Mouse (Mus musculus) limb, embryonic 13.5 days (tissue): Measurements from ENCODE around the gene Acad9. TPM values are rescaled to one million over a fixed set of nuclear protein-coding genes. Genes with fewer than 3 reads are reported as not detected.
"Not testable (repeated sequence)": the region's sequence is repeated elsewhere in the genome, so short reads cannot be mapped to it uniquely, and the experiment has no call there.

ENCODE experiments used
- ATAC-seq: fragments of 200-750 bp; cut with Nextera tagmentation; 2 replicates; pipeline ENCODE4 v1.8.0; 2017; ENCODE audit warnings: low read depth, moderate number of reproducible peaks, moderate TSS enrichment; ENCODE audit not compliant: low FRiP score
- H3K27ac ChIP-seq: fragments of 300-500 bp; sonication (generic); 2 replicates; pipeline ENCODE4 v1.5.1; 2015; ENCODE audit warnings: inconsistent platforms, mild to moderate bottlenecking, moderate library complexity
- H3K27me3 ChIP-seq: fragments of 300-500 bp; sonication (generic); 2 replicates; pipeline ENCODE4 v1.6.1; 2015; ENCODE audit warnings: mild to moderate bottlenecking, inconsistent platforms
- H3K36me3 ChIP-seq: fragments of 300-500 bp; sonication (generic); 2 replicates; pipeline ENCODE4 v1.6.1; 2015; ENCODE audit warnings: inconsistent platforms, mild to moderate bottlenecking, moderate library complexity
- H3K4me1 ChIP-seq: fragments of 300-500 bp; sonication (generic); 2 replicates; pipeline ENCODE4 v1.6.1; 2015; ENCODE audit warnings: inconsistent platforms
- H3K4me2 ChIP-seq: fragments of 300-500 bp; sonication (generic); replicated peaks from 2 replicates; pipeline ENCODE4 v1.6.1; 2015; ENCODE audit warnings: inconsistent platforms, mild to moderate bottlenecking, moderate library complexity
- H3K4me3 ChIP-seq: fragments of 300-500 bp; sonication (generic); 2 replicates; pipeline ENCODE4 v1.5.1; 2015; ENCODE audit warnings: moderate library complexity, mild to moderate bottlenecking, inconsistent platforms
- H3K9ac ChIP-seq: fragments of 300-500 bp; sonication (generic); 2 replicates; pipeline ENCODE4 v1.6.1; 2015; ENCODE audit warnings: mild to moderate bottlenecking, inconsistent platforms
- H3K9me3 ChIP-seq: fragments of 300-500 bp; sonication (generic); 2 replicates; pipeline ENCODE4 v1.6.1; 2016; ENCODE audit warnings: inconsistent platforms
- WGBS: fragments of 180-500 bp; shearing (Covaris S2); methylation state at CpG from one replicate; pipeline ENCODE4 v1.1.7; 2015; 5-methylcytosine and 5-hydroxymethylcytosine counted together
- polyA plus RNA-seq: library from polyadenylated mRNA; unstranded; fragments of >200 nt; fragmentation: Nextera tagmentation; extraction: Ambion mirVana; gene quantifications from 2 replicates; pipeline ENCODE4 v1.2.1, GENCODE M21; 2015

Gene Acad9
- polyA plus RNA-seq, 1 experiment from 2014 or later, result 95.3 TPM

DNA sequence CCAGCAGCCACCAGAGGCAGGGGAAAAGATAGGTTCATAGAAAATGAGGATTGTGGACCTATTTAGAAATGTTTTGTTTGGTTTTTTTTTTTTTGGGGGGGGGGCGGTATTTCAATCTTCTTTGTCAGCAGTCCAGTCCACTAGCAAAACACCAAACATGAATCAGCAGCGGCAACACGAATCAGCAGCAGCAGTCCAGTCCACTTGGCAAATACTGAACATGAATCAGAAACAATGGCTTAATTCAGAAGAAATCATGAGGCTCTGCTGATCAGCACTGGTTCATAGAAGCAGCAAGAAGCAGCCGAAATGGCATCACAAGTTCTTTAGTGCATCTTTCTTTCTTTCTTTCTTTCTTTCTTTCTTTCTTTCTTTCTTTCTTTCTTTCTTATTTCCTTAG, 50.3 kb downstream of the Acad9 start:
- no peak overlapping the region for H3K9ac ChIP-seq
- peaks cover 17% of the 10 kb centered on the region for H3K4me1 ChIP-seq
- no peak overlapping the region for H3K27ac ChIP-seq
- no peaks in the 10 kb centered on the region for H3K9me3 ChIP-seq
- no peaks in the 10 kb centered on the region for H3K27me3 ChIP-seq
- H3K4me2 ChIP-seq, result no peak overlapping the region
- no peaks in the 10 kb centered on the region for H3K36me3 ChIP-seq
- 81% methylated on average over 4 of the region's 4 CpGs for WGBS
- H3K4me3 ChIP-seq, result no peak overlapping the region
- no peak for ATAC-seq

DNA sequence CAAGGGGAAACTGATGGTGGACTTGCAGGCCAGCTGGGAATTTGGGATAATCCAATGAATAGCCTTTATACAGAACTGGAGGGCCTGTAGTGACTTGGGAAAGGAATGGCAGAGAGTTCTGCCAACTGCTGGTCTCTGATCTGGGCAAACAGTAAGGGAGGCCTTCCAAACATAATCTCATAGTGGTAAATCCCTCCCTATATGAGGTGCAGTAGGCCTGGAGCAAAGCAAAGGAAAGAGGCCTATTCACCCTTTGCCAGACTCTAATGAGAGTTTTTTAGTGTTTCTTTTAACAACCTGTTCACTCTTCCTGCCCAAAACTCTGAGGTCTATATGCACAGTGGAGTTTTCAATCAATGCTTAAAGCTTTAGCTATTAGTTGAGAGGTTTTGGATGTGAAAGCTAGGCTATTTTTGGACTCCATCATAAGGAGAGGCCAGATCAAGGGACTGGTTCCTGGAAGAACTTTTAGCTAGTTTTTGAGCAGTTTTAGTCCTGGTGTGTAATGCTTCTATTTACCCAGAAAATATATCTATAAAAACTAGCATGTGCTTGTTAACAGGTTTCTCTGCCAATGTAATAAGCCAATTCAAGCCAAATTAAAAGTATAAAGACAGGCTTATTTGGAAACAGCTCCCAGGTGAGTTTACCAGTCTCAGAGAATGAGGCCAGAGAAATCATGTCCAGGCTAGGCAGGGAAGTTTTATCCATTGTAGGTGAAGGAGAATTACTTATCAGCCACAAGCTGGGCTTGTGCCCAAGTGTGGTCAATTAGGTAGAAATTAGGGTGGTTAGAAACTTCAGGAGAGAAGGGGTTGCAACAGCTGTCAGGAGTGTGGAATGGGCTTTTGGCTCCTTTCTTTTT, 54.1 kb downstream of the Acad9 start:
- Histone ChIP-seq H3K4me2 (no peak overlapping the region), H3K36me3 (no peaks in the 10 kb centered on the region), H3K27ac (peak overlapping the region; percentile 79), H3K27me3 (no peaks in the 10 kb centered on the region), H3K4me3 (no peak overlapping the region), H3K4me1 (peaks cover 20% of the 10 kb centered on the region), H3K9me3 (peaks cover 12% of the 10 kb centered on the region), H3K9ac (no peak overlapping the region)
- peak; percentile 82 for ATAC-seq

DNA sequence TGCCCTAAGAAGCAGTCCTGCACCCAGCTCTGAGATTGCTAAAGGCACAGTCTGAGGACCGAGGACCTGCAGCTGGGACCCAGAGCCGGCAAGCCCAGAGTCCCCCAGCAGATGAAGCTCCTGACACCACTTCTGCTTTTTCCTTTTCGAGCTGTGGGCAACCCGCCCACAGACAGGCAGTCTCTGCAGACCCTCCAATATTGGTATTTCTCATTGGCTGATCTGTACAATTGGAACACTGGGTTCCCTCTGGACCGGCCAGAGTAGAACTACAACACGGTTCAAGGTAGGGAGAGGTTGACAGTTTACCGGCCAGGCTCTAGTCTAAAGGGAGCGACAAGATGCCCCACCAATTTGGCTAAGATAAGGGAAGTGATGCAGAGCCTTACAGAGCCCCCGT, 60.4 kb downstream of the Acad9 start:
- H3K4me3 ChIP-seq, H3K27me3 ChIP-seq, H3K36me3 ChIP-seq, H3K4me2 ChIP-seq, H3K9ac ChIP-seq, H3K27ac ChIP-seq, ATAC-seq, H3K4me1 ChIP-seq: not testable (repeated sequence)
- whole genome bisulfite sequencing, result 93% methylated on average over 9 of the region's 9 CpGs
- H3K9me3 ChIP-seq, result peaks cover 12% of the 10 kb centered on the region

DNA sequence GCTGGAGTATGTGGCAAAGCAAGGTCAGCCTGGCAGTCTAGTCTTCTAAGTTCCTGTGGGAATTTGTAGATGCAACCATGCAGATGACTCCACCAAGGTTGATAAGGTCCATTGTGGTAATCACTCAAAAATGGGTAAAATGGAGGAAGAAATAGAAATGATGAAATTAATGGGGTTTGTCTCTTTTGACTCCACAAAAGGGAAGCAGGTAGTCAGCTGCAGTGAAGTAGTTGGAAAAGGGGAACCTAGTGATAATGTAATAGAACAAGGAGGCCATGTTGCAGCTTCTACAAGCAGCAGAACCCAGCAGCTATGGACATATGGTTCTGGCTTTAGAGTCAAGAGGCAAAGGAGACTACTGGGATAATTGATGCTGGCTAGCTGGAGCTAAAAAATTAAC, 70.4 kb downstream of the Acad9 start:
- no peak for ATAC-seq
- no peaks in the 10 kb centered on the region for H3K36me3 ChIP-seq
- no peaks in the 10 kb centered on the region for H3K9me3 ChIP-seq
- no peak overlapping the region for H3K27ac ChIP-seq
- H3K4me3 ChIP-seq, result no peak overlapping the region
- H3K4me2 ChIP-seq, result no peak overlapping the region
- no peaks in the 10 kb centered on the region for H3K4me1 ChIP-seq
- H3K9ac ChIP-seq, result no peak overlapping the region
- H3K27me3 ChIP-seq, result no peaks in the 10 kb centered on the region

DNA sequence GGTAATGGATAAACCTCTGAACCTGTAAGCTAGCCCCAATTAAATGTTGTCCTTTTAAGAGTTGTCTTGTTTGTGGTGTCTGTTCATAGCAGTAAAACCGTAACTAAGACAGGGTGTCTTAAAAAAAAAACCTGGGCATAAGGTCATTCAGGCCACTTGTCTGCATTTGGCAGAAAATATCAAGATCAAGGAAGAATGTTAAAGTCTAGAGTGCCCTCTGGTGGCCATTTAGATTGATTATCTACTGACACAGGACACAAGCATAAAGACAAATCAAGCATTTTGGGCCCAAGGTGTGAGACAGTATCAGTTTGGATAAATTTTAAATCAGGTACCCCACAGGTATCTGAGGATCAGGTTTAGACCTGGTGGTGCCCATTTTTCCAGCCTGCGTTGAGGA, 71.8 kb downstream of the Acad9 start:
- H3K4me3 ChIP-seq, result no peak overlapping the region
- 44% methylated on average over 2 of the region's 2 CpGs for WGBS
- no peaks in the 10 kb centered on the region for H3K9me3 ChIP-seq
- H3K36me3 ChIP-seq, result no peaks in the 10 kb centered on the region
- no peaks in the 10 kb centered on the region for H3K4me1 ChIP-seq
- no peak overlapping the region for H3K27ac ChIP-seq
- ATAC-seq, result no peak
- H3K9ac ChIP-seq, result no peak overlapping the region
- H3K27me3 ChIP-seq, result no peaks in the 10 kb centered on the region
- H3K4me2 ChIP-seq, result no peak overlapping the region

DNA sequence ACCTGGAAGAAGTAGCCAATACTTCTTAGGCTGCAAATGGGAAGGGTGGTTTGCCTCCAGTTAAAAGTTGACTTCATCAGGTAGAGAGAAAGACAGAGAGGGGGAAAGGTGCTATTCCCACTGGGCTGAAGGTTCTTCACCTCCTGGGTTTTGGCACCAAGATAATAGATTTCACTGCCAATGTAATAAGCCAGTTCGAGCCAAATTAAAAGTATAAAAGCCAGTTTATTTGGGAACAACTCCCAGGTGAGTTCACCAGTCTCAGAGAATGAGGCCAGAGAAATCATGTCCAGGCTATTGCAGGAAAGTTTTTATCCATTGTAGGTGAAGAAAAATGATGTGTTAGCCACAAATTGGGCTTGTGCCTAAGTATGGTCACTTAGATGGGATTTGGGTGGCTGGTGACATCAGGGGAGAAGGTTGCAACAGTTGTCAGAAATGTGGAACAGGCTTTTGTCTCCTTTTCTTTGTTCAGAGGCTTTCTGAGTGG, 72.4 kb downstream of the Acad9 start:
- no peak overlapping the region for H3K27ac ChIP-seq
- no peak for ATAC-seq

DNA sequence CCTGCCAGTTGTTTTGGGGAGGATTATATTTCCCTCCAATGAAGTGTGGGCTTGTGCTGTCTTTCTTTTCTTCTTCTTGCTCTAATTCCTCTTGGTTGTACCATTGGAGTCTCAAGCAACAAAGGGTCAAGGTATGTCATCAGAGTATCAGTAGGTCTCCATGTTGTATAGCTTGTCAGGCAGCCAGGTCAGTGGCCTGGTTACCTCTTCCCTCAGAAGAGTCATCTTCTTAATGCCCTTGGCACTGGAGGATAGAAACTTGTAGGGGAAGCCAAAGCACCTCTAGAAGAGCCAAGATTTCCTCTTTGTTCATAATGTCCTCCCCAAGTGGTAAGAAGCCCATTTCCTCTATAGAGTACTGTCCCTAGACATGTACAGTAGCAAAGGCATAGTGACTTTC, 73.2 kb downstream of the Acad9 start:
- Histone ChIP-seq H3K36me3 (no peaks in the 10 kb centered on the region), H3K27ac (no peak overlapping the region), H3K4me1 (no peaks in the 10 kb centered on the region), H3K9ac (no peak overlapping the region), H3K4me3 (no peak overlapping the region), H3K9me3 (no peaks in the 10 kb centered on the region), H3K4me2 (no peak overlapping the region), H3K27me3 (no peaks in the 10 kb centered on the region)
- ATAC-seq, result no peak

More for the DNA sequence above, 72.4 kb downstream of the Acad9 start:
- H3K9ac ChIP-seq, result no peak overlapping the region
- no peaks in the 10 kb centered on the region for H3K27me3 ChIP-seq
- H3K4me1 ChIP-seq, result no peaks in the 10 kb centered on the region
- 65% methylated on average over 1 of the region's 1 CpGs for WGBS
- no peaks in the 10 kb centered on the region for H3K36me3 ChIP-seq
- H3K4me3 ChIP-seq, result no peak overlapping the region
- H3K4me2 ChIP-seq, result no peak overlapping the region
- H3K9me3 ChIP-seq, result no peaks in the 10 kb centered on the region

Other genes starting within 250 kb of the Acad9 start
- 112 and 114 TPM in 2 replicates for gene Dcun1d1, start 128.5 kb upstream of the Acad9 start, polyA plus RNA-seq
- gene Mccc1, start 65.3 kb upstream of the Acad9 start, polyA plus RNA-seq, result 38.8 and 39.4 TPM in 2 replicates
- 0.03 TPM in 1 of 2 replicates, not detected in the other for gene Ccdc144b, start 12.4 kb upstream of the Acad9 start, polyA plus RNA-seq
- 10.3 and 10.7 TPM in 2 replicates for gene D3Ertd254e, start 85.0 kb downstream of the Acad9 start, polyA plus RNA-seq
- 0.39 and 0.61 TPM in 2 replicates for gene Qrfpr, start 156.3 kb downstream of the Acad9 start, polyA plus RNA-seq